ENCODE assay signal across 29 mouse cellular contexts in the genomic region with DNA sequence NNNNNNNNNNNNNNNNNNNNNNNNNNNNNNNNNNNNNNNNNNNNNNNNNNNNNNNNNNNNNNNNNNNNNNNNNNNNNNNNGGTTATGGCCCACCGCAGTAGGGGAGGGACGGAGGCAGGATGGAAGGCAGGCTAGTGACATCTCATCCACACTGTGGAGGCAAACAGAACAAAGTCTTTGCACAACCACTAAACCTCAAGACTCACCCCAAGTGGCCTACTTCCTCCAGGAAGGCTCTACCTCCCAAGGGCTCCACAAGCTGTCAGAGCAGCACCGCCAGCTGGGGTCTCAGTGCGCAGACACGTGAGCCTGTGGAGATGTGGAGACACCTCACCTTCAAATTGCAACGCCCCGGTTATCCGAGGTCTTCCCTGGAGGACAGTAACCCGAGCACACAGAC.
DNase-seq lines count a peak whose midpoint lies in the region; ATAC-seq and TF ChIP-seq lines count a peak whose summit lies in the region.
"Had no signal": no experiment of that assay in that cellular context is flagged by ENCODE, and none has a peak within 500 bp of the region (broad histone marks: within the 10 kb centered on the region; RNA-seq: fewer than 3 reads in every experiment).

No protein-coding gene starts in this region.

- no peak for TF ChIP-seq CTCF in liver, postnatal 0 days (IDR thresholded peaks at IDR 0.05; ENCODE audit: low read depth)
- no peak for TF ChIP-seq CTCF in midbrain, postnatal 0 days (IDR thresholded peaks at IDR 0.05)

- peaks cover 60% of the 10 kb centered on the region for H3K4me1 ChIP-seq in hindbrain, embryonic 10.5 days (replicated peaks)
- peaks cover 49% of the 10 kb centered on the region for H3K4me1 ChIP-seq in hindbrain, embryonic 14.5 days (replicated peaks; ENCODE audit: control insufficient read depth, insufficient read depth, low read length)
- no peaks in the 10 kb centered on the region for H3K4me1 ChIP-seq in liver, postnatal 0 days (ENCODE audit: insufficient read depth)
- no peaks in the 10 kb centered on the region for H3K4me1 ChIP-seq in liver, embryonic 11.5 days (replicated peaks; ENCODE audit: control insufficient read depth, insufficient read depth, low read length)
- H3K4me1 ChIP-seq in midbrain, embryonic 15.5 days = peaks cover 48% of the 10 kb centered on the region
- H3K4me1 ChIP-seq in midbrain, postnatal 0 days (ENCODE audit: insufficient read depth, low read length) = peaks cover 3% of the 10 kb centered on the region; the same call in 1 of the 2 replicates

- H3K9me3 ChIP-seq in hindbrain, embryonic 10.5 days = no peaks in the 10 kb centered on the region
- H3K9me3 ChIP-seq in hindbrain, embryonic 14.5 days (ENCODE audit: control insufficient read depth, low read length) = no peaks in the 10 kb centered on the region
- H3K9me3 ChIP-seq in liver, postnatal 0 days (ENCODE audit: low read length) = no peaks in the 10 kb centered on the region
- H3K9me3 ChIP-seq in liver, embryonic 11.5 days (ENCODE audit: control insufficient read depth, low read length) = no peaks in the 10 kb centered on the region
- H3K9me3 ChIP-seq in midbrain, embryonic 15.5 days = no peaks in the 10 kb centered on the region
- H3K9me3 ChIP-seq in midbrain, postnatal 0 days (ENCODE audit: low read length) = no peaks in the 10 kb centered on the region
- H3K9me3 ChIP-seq: embryonic facial prominence, embryonic 12.5 days; embryonic facial prominence, embryonic 15.5 days; heart, embryonic 12.5 days; heart, embryonic 15.5 days had no signal

- WGBS in hindbrain, embryonic 10.5 days = 86% methylated on average over 9 of the region's 9 CpGs
- 82% methylated on average over 9 of the region's 9 CpGs for WGBS in hindbrain, embryonic 14.5 days
- 52% methylated on average over 9 of the region's 9 CpGs for WGBS in liver, postnatal 0 days (ENCODE audit: insufficient replicate concordance)
- 76% methylated on average over 9 of the region's 9 CpGs for WGBS in liver, embryonic 11.5 days
- WGBS in midbrain, embryonic 15.5 days = 89% methylated on average over 9 of the region's 9 CpGs
- 90% methylated on average over 9 of the region's 9 CpGs for WGBS in midbrain, postnatal 0 days

- no peak for ATAC-seq in hindbrain, embryonic 14.5 days (ENCODE audit: low FRiP score)
- ATAC-seq in liver, postnatal 0 days = peak; percentile 68
- no peak for ATAC-seq in liver, embryonic 11.5 days (replicated peaks; ENCODE audit: low FRiP score)
- ATAC-seq in midbrain, embryonic 15.5 days (replicated peaks) = no peak
- no peak for ATAC-seq in midbrain, postnatal 0 days (ENCODE audit: low FRiP score)
- ATAC-seq in megakaryocyte progenitor cell, adult 5-6 weeks (replicated peaks; ENCODE audit: poor library complexity) = 0 out of 2 replicates have a peak, but pooled peaks have one; percentile 14
- ATAC-seq: forebrain, embryonic 14.5 days; forebrain, postnatal 0 days; hindbrain, postnatal 0 days; inflammation-experienced regulatory T-cells, adult 6 months; Patski had no signal

- no peak for TF ChIP-seq EP300 in liver, postnatal 0 days (IDR thresholded peaks at IDR 0.05; ENCODE audit: low read depth)

- no peaks in the 10 kb centered on the region for H3K36me3 ChIP-seq in hindbrain, embryonic 10.5 days
- H3K36me3 ChIP-seq in hindbrain, embryonic 14.5 days (replicated peaks; ENCODE audit: control insufficient read depth, insufficient read depth) = no peaks in the 10 kb centered on the region
- no peaks in the 10 kb centered on the region for H3K36me3 ChIP-seq in liver, postnatal 0 days (replicated peaks; ENCODE audit: insufficient read depth, low read length)
- H3K36me3 ChIP-seq in liver, embryonic 11.5 days (ENCODE audit: control insufficient read depth, insufficient read depth, low read length) = no peaks in the 10 kb centered on the region
- H3K36me3 ChIP-seq in midbrain, embryonic 15.5 days (replicated peaks) = no peaks in the 10 kb centered on the region
- H3K36me3 ChIP-seq in midbrain, postnatal 0 days (ENCODE audit: insufficient read depth, low read length) = no peaks in the 10 kb centered on the region
- H3K36me3 ChIP-seq: embryonic facial prominence, embryonic 12.5 days; embryonic facial prominence, embryonic 15.5 days; G1E; heart, embryonic 12.5 days; heart, embryonic 15.5 days had no signal

- no peaks in the 10 kb centered on the region for H3K27me3 ChIP-seq in hindbrain, embryonic 10.5 days (ENCODE audit: insufficient read depth, poor library complexity, severe bottlenecking)
- no peaks in the 10 kb centered on the region for H3K27me3 ChIP-seq in hindbrain, embryonic 14.5 days (ENCODE audit: control insufficient read depth, insufficient read depth, low read length)
- H3K27me3 ChIP-seq in liver, postnatal 0 days (ENCODE audit: insufficient read depth, low read length) = peaks cover under 1% of the 10 kb centered on the region; the same call in 1 of the 2 replicates
- H3K27me3 ChIP-seq in liver, embryonic 11.5 days (replicated peaks; ENCODE audit: control insufficient read depth, insufficient read depth, low read length) = no peaks in the 10 kb centered on the region; the same call in 1 of the 2 replicates
- no peaks in the 10 kb centered on the region for H3K27me3 ChIP-seq in midbrain, embryonic 15.5 days (replicated peaks)
- no peaks in the 10 kb centered on the region for H3K27me3 ChIP-seq in midbrain, postnatal 0 days (ENCODE audit: insufficient read depth, low read length)
- H3K27me3 ChIP-seq: CH12.LX; embryonic facial prominence, embryonic 12.5 days; embryonic facial prominence, embryonic 15.5 days had no signal

- no peak for DNase-seq in hindbrain, embryonic 10.5 days (ENCODE audit: low spot score)
- no peak for DNase-seq in hindbrain, embryonic 14.5 days (ENCODE audit: low spot score)
- peak; percentile 29 for DNase-seq in liver, postnatal 0 days
- no peak for DNase-seq in liver, embryonic 11.5 days (ENCODE audit: low spot score)
- DNase-seq in midbrain, postnatal 0 days (ENCODE audit: low spot score) = no peak
- DNase-seq in frontal cortex, postnatal 14 days (ENCODE audit: low spot score in 2 of 2) = no peak
- DNase-seq: adrenal gland, postnatal 10 days; adrenal gland, postnatal 36 days; B cell, adult 2 months; cerebellum, adult 11 months; cerebellum, adult 2 months; cerebellum, adult 9-11 months; cerebellum, postnatal 25 days; forebrain, postnatal 0 days; gastrocnemius, postnatal 25 days; heart, postnatal 10 days; heart, postnatal 36 days had no signal

- H3K4me3 ChIP-seq in hindbrain, embryonic 10.5 days = no peak overlapping the region
- no peak overlapping the region for H3K4me3 ChIP-seq in hindbrain, embryonic 14.5 days (replicated peaks; ENCODE audit: low read length)
- no peak overlapping the region for H3K4me3 ChIP-seq in liver, postnatal 0 days (ENCODE audit: low read depth, low read length)
- no peak overlapping the region for H3K4me3 ChIP-seq in liver, embryonic 11.5 days (ENCODE audit: low read depth, low read length)
- no peak overlapping the region for H3K4me3 ChIP-seq in midbrain, embryonic 15.5 days
- no peak overlapping the region for H3K4me3 ChIP-seq in midbrain, postnatal 0 days (ENCODE audit: low read depth, low read length)
- H3K4me3 ChIP-seq: embryonic facial prominence, embryonic 12.5 days; embryonic facial prominence, embryonic 15.5 days; heart, embryonic 12.5 days; heart, embryonic 15.5 days had no signal

- no peak overlapping the region for H3K9ac ChIP-seq in hindbrain, embryonic 14.5 days
- no peak overlapping the region for H3K9ac ChIP-seq in liver, postnatal 0 days (replicated peaks)
- no peak overlapping the region for H3K9ac ChIP-seq in liver, embryonic 11.5 days (ENCODE audit: low read depth, low read length)
- no peak overlapping the region for H3K9ac ChIP-seq in midbrain, embryonic 15.5 days
- H3K9ac ChIP-seq in midbrain, postnatal 0 days (replicated peaks; ENCODE audit: low read length, poor library complexity, severe bottlenecking) = no peak overlapping the region
- H3K9ac ChIP-seq: embryonic facial prominence, embryonic 12.5 days; embryonic facial prominence, embryonic 15.5 days; forebrain, postnatal 0 days; heart, embryonic 12.5 days; heart, embryonic 15.5 days had no signal

- no peak overlapping the region for H3K4me2 ChIP-seq in hindbrain, embryonic 14.5 days (replicated peaks)
- H3K4me2 ChIP-seq in liver, postnatal 0 days (ENCODE audit: low read depth, low read length) = no peak overlapping the region
- no peak overlapping the region for H3K4me2 ChIP-seq in liver, embryonic 11.5 days
- no peak overlapping the region for H3K4me2 ChIP-seq in midbrain, embryonic 15.5 days
- no peak overlapping the region for H3K4me2 ChIP-seq in midbrain, postnatal 0 days (ENCODE audit: low read depth, low read length, poor library complexity, severe bottlenecking)
- H3K4me2 ChIP-seq: embryonic facial prominence, embryonic 12.5 days; embryonic facial prominence, embryonic 15.5 days; heart, embryonic 12.5 days; heart, embryonic 15.5 days had no signal

- 0 out of 2 replicates have a peak overlapping the region, but pooled peaks have one; percentile 37 for H3K27ac ChIP-seq in hindbrain, embryonic 10.5 days
- H3K27ac ChIP-seq in hindbrain, embryonic 14.5 days = no peak overlapping the region
- no peak overlapping the region for H3K27ac ChIP-seq in liver, postnatal 0 days (ENCODE audit: low read depth)
- no peak overlapping the region for H3K27ac ChIP-seq in liver, embryonic 11.5 days (ENCODE audit: low read depth, low read length)
- peak overlapping the region; percentile 29; the same call in 1 of the 2 replicates for H3K27ac ChIP-seq in midbrain, embryonic 15.5 days
- no peak overlapping the region for H3K27ac ChIP-seq in midbrain, postnatal 0 days (ENCODE audit: low read depth, low read length)
- H3K27ac ChIP-seq: embryonic facial prominence, embryonic 12.5 days; embryonic facial prominence, embryonic 15.5 days; heart, embryonic 15.5 days; hindbrain, postnatal 0 days had no signal

Comparison
In these comparisons a context has a peak if more than half of its experiments do, and no peak if none do; other contexts are left out.
1. H3K27ac ChIP-seq: peak in hindbrain, embryonic 10.5 days (single experiment) and midbrain, embryonic 15.5 days (single experiment); none in hindbrain, embryonic 14.5 days (single experiment), liver, postnatal 0 days (single experiment), liver, embryonic 11.5 days (single experiment) and midbrain, postnatal 0 days (single experiment).
2. ATAC-seq: peak in liver, postnatal 0 days (single experiment) and megakaryocyte progenitor cell, adult 5-6 weeks (single experiment); none in hindbrain, embryonic 14.5 days (single experiment), liver, embryonic 11.5 days (single experiment), midbrain, embryonic 15.5 days (single experiment) and midbrain, postnatal 0 days (single experiment).